Mouse (Mus musculus): ENCODE results near the gene Cbr4.

- peak; percentile 26; the same call in 1 of the 2 replicates for TF ChIP-seq CTCF (IDR thresholded peaks at IDR 0.05; ENCODE audit: borderline replicate concordance, insufficient read depth, low read length)
- TF ChIP-seq POLR2A (IDR thresholded peaks at IDR 0.05; ENCODE audit: low read depth, low read length): no peak
Measured at GRCm38 (mm10) chr8:61531944-61532795, 44.6 kb downstream of the Cbr4 start.
